Mouse (Mus musculus): ENCODE data around the gene Hmox2. TPM values are rescaled to one million over a fixed set of nuclear protein-coding genes. Genes with fewer than 3 reads are reported as not detected.
A peak's percentile ranks its signal among the peaks of the same experiment; 100 is the strongest.
"Not testable (repeated sequence)": the region's sequence is repeated elsewhere in the genome, so short reads cannot be mapped to it uniquely, and the experiment has no call there.

Hmox2 gene
- total RNA-seq, 4 experiments from 2014 or later = 91.8 to 98.0 (median 93.1) TPM

- DNase-seq (ENCODE audit: low spot score in 2 of 2) = no peak
These were observed 3.3 kb upstream of the Hmox2 start for GRCm38 (mm10) chr16:4722915-4723209.

DNA sequence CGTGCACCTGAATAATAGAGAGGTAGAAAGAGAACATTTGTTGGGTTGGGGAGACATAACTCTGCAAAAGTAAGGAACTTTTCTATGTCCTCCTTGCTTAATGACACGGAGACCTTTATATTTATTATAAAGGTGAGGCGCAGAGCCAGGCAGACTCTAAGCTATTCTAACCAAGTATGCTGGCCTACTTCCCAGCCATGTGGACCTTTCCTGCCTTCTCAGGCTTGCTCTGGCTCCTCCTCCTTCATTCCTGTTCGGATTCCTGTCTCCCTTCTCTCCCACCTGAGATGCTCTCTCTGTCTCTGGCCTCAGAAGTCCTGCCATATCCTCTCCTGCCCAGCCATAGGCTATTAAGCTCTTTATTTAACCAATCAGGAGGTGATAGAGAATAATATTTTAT, 895 bp upstream of the Hmox2 start:
- DNase-seq (ENCODE audit: low spot score in 2 of 2) = no peak

- DNase-seq (ENCODE audit: low spot score in 2 of 2) = peak; percentile 21 to 22
These were observed 467 bp downstream of the Hmox2 start for GRCm38 (mm10) chr16:4726528-4727128.

GRCm38 (mm10) chr16:4727526-4727925, 1.4 kb downstream of the Hmox2 start:
- DNase-seq (ENCODE audit: low spot score in 2 of 2) = no peak

- DNase-seq (ENCODE audit: low spot score in 2 of 2) = no peak
These were observed 1.8 kb downstream of the Hmox2 start for GRCm38 (mm10) chr16:4727963-4728362.

DNA sequence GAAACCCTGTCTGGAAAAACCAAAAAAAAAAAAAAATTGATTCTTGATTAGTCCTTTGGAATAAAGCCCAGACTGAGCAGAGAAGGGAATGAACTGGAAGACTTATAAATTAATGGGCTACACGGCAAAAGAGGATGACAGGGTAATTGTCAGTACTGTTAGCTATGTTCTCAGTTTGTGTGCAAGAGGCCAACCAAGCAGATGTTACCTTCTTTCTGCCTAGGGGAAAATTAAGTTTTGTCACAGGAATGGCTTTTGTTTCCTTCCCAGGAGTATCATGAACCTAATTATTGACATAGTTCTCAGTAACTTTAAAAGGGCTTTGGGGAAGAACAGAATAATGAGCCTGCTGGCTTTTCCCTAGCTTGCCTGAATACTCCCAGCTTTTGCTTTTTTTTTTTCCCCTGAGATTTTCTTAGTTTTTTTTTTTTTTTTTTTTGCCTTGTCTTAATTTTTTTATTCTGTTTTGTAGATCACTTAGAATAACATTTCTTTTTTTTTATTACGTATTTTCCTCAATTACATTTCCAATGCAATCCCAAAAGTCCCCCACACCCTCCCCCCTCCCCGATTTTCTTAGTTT, 4.7 kb downstream of the Hmox2 start:
- no peak for DNase-seq (ENCODE audit: low spot score in 2 of 2)

- no peak for DNase-seq (ENCODE audit: low spot score in 2 of 2)
These were observed 10.1 kb downstream of the Hmox2 start for GRCm38 (mm10) chr16:4736262-4736661.

GRCm38 (mm10) chr16:4739994-4740393, 13.8 kb downstream of the Hmox2 start:
- DNase-seq (ENCODE audit: low spot score in 2 of 2) = no peak

- DNase-seq (ENCODE audit: low spot score in 2 of 2) = no peak
These were observed 16.0 kb downstream of the Hmox2 start for GRCm38 (mm10) chr16:4742186-4742585.

GRCm38 (mm10) chr16:4752155-4752554, 26.0 kb downstream of the Hmox2 start:
- DNase-seq (ENCODE audit: low spot score in 2 of 2) = no peak

DNA sequence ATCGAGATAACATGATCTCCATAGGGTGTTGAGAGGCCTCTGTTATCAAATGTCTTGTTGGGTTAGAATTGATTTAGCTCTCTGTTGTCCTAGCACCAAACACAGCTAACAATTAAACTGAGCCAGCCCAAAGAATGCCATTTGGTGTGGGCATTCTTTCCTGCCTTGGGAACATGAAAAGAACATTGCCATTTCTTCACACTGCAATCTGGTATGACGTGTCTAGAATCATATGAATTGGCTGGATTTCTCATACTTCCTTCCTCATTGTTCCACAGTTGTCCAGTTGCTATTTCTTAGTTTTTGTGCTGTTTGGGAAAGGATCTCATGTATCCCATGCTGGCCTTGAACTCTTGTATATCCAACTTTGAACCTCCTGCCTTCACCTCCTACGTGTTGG, 27.9 kb downstream of the Hmox2 start:
- no peak for DNase-seq (ENCODE audit: low spot score in 2 of 2)

GRCm38 (mm10) chr16:4756660-4757335, 30.6 kb downstream of the Hmox2 start:
- not testable (repeated sequence) for DNase-seq (ENCODE audit: low spot score in 2 of 2)

DNA sequence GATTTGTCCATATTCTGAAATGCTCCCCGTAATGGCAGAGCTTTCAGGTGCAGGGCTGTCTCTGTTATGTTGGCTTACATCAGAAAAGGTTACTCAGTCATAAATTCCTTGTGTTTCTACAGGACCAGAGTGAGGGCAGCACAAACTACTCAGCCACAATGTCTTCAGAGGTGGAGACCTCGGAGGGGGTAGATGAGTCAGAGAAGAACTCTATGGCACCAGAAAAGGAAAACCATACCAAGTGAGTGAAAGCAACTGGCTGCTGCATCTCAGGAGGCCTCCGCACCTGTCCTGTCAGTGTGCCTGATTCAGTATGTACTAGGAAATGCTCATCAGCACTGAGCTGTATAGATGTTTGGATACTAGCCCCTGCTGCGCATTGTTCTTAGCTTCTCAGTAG, 36.3 kb downstream of the Hmox2 start:
- DNase-seq (ENCODE audit: low spot score in 2 of 2) = no peak

DNA sequence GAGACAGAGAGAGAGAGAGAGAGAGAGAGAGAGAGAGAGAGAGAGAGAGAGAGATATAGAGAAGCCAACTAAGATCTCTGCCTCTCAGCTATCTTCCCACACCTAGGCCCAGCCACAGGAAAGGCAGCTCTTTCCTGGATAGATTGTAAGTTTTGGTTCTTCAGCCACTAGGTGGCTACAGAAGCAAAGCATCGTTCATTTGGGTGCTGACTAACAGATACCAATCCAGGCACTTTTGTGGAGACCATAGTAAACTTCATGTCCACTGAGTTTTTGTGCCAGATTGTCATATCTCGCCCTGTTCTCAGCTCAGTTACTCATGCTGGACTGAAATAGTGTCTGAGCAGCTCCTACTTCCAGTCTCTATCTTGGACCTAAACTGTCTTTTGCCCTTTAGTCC, 37.1 kb downstream of the Hmox2 start:
- DNase-seq (ENCODE audit: low spot score in 2 of 2) = no peak

- no peak for DNase-seq (ENCODE audit: low spot score in 2 of 2)
These were observed 39.7 kb downstream of the Hmox2 start for GRCm38 (mm10) chr16:4765852-4766251.

DNA sequence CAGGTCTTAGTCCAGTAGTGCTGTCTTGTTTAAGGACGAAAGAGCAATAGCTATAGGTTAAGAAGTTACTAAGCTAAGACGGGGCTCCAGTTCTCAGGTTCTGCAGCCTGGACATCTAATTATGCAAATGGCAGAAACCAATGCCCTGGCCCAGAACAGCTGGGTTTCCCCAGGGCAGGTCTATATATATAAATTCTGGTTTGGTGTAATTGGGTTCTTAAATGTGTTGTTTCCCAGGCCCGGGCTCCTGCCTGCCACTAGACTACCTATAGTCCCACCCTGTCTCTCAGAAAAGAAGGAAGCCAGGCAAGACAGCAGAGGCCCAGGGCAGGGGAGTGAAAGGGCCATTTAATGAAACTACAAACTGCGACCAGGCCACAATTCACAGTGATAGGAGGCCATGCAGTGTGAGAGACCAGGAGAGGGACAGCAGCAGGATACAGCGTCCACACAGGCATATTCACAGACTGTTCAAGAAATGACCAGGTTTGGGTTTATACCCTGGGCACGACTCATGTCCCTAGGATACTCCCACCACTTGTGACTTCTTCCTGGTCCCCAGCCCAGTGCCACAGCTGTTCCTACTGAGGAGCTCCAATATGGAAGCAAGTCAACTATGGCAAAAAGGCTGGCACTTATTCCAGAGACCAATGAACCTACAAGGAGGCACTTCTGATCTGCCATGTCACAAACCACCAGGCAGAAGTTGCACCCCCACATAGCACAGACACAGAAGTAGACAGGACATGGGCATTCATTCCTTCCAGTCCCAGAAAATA, 41.0 kb downstream of the Hmox2 start:
- no peak for DNase-seq (ENCODE audit: low spot score in 2 of 2)

DNA sequence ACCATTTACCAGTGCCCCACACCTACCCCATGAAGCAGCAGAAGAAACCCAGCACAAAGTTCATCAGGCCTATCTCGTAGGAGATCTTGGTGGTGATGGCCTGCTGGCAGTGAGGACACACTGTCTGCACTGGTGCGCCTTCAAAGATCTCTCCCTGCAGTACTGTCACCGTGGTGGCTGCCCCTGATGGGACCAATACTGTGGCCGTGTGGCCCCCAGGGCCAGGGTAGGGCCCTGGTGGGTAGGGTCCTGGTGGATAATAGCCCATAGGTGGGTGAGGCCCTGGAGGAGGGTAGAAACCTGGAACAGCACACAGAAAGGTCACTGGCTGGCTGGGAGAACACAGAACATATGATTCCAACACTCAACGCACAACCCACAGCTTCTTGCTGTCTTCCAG, 42.6 kb downstream of the Hmox2 start:
- no peak for DNase-seq (ENCODE audit: low spot score in 2 of 2)

DNA sequence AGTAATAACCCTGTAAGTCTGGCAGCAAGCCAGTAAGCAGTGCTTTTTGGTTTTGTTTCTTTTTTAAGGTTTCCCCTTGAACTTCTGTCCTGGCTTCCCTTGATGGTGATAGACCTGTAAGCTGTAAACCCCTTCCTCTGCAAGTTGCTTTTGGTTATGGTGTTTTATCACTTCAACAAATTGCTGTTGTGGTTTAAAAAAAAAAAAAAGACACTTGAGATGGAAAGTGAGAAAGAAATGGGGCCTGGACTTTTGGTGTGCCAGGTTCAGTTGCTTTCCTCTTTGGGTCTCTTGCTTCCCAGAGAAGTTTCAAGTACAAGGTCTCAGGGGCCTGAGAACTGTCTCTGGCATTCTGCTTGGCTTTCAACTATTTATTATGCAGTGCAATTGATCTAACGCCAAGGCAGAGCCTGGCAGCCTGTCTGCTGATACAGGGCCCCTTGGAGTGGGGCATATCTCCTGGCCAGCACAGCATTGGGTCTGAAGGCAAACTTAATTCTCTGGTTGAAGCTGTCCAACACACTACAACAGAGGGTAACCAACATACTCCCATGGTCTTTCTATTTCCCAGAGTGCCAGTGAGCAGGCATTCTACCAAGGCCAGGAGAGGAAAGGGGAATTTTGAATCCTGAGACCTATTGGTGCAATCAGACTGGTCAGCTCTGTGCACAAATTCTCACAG, 47.3 kb downstream of the Hmox2 start:
- no peak for DNase-seq (ENCODE audit: low spot score in 2 of 2)

GRCm38 (mm10) chr16:4777171-4777904, 51.2 kb downstream of the Hmox2 start:
- DNase-seq (ENCODE audit: low spot score in 2 of 2) = no peak

- no peak for DNase-seq (ENCODE audit: low spot score in 2 of 2)
These were observed 51.9 kb downstream of the Hmox2 start for GRCm38 (mm10) chr16:4777905-4778609.

GRCm38 (mm10) chr16:4778940-4779339, 52.8 kb downstream of the Hmox2 start:
- no peak for DNase-seq (ENCODE audit: low spot score in 2 of 2)

Data from left cerebral cortex, adult 8-10 months (tissue).